Mouse (Mus musculus) gastrocnemius, postnatal 36 days (tissue): ENCODE data around the gene Cbx6. TPM values are rescaled to one million over a fixed set of nuclear protein-coding genes. Genes with fewer than 3 reads are reported as not detected.
A peak's percentile ranks its signal among the peaks of the same experiment; 100 is the strongest.

Experiments
- DNase-seq, 2 experiments: peaks; one replicate each; pipeline ENCODE4 v3.0.0; 2022
- intact Hi-C: fragments of 180-260 bp; cut with DNase I; formaldehyde crosslinking; loops from one replicate; pipeline ENCODE4 v1.15.1; 2025
- long read RNA-seq, 2 experiments: library from polyadenylated mRNA; stranded (forward); transcript quantifications; one replicate each; pipeline ENCODE4 v2.0.0; 2021
- total RNA-seq, 2 experiments: library from RNA; stranded (reverse); gene quantifications; 2 replicates each; pipeline ENCODE4 v1.2.3; 2021

Gene Cbx6
- total RNA-seq = 10 to 100 TPM; 10.4 to 12.7 TPM
- long read RNA-seq, experiment 1, full-length matches to known transcripts = 4 of 5 reads
- long read RNA-seq, experiment 1, partial matches to known transcripts = 0 of 5 reads
- long read RNA-seq, experiment 1, other reads (novel, unspliced or antisense) = 1 of 5 reads
- long read RNA-seq, experiment 2, full-length matches to known transcripts = 10 of 10 reads
- long read RNA-seq, experiment 2, partial matches to known transcripts = 0 of 10 reads
- long read RNA-seq, experiment 2, other reads (novel, unspliced or antisense) = 0 of 10 reads

DNA sequence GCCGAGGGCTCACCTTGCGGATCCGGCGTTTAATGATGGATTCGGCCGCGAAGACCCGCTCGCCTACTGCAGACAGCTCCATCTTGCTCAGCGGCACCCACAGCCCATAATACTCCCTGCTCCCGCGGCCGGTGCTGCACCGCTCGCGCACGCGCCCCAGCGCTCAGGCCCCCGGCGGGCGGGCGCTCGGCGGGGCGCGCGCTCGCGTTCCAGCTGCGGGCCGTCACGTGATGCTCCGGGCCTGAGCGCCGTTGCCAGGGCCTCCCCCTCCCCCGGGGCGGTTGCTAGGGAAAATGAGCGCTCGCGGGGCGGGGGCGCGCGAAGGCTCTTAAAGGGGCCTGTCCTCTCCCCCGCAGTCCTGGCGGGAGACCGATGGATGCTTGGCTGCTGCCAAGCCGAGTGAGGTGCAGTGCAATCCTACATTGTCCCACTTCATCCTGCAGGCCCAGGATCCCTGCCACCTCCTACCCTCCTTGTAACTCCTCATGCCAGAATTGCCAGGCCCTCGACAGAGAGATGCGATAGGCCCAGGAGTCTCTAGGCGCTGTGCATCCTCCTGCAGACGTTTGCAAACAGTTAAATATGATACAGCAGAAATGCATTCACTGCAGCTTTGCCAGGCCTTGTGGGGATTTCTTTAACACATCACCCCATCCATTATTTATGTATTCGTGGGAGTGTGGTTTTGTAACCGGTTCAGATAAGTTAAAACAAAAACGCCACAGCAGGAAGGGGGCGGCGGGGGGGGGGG lies at the start of gene Cbx6, which contains the start of gene Npcd:
TSS of gene Cbx6 (minus strand) at position 559 of the 751 bp plus-strand sequence.
TSS of gene Npcd (minus strand) at position 108 of the 751 bp plus-strand sequence.
- DNase-seq = peak; percentile 92 to 97
- intact Hi-C loops = loop anchor here (5.0 kb wide), 1 partner anchor 93 kb away; no protein-coding TSS in a partner anchor

DNA sequence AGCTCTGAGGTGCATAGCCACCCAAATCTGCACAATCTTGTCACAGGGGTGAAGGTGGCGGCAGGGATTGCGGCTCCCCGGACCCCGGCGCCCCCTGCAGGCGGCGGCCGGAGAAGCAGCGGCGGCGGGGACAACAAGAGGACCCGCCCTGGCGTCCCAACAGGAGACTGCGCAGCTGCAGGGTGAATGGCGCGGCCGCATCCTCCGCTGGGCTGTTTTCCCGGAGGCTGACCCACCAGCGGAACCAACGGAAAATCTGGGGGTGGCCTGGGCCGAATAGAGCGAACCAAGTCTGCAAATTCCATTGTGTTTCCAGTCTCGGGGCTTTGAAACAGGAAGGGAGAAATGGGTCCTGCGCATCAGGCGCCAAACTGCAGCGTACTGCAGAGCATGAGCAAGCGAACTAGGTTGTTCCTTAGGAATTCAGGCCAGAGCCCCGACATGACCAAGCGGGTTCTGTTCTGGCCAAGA lies 48.9 kb upstream of the Cbx6 start:
- intact Hi-C loops = loop anchor here (2.0 to 10.0 kb wide), 2 partner anchors 53 to 129 kb away; no protein-coding TSS in a partner anchor
- DNase-seq = peak; percentile 94 to 96

DNA sequence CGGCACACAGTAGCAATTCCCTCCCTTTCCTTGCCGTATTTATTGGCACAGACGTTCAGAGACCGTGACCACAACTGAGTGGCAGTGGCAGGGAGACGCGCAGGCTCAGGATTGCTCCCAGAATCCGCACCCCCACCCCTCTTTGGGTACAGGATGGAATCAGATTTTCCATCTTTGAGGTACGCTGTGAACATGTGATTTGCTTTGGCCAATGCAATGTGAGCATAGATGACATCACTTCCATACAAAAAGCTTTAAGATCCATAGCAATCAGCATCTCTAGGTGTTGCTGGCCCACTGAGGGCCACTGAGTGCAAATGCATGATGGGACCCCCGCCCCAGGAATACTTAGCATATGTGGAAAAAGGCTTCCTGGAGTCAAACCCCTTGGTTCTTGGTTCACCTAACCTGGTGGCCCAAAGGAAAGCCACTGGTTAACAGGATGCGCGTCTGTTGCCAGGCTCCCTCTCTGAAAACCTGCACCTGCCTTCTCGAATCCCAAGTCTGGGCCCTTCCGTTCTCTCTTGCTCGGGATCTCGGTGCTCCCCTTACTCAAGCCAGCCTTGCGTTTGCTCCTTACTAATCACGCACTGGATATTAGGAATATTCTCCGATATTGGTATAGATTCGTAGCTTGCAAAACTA lies 48.3 kb upstream of the Cbx6 start:
- no peak for DNase-seq
- intact Hi-C loops = loop anchor here (2.0 to 10.0 kb wide), 2 partner anchors 52 to 128 kb away; no protein-coding TSS in a partner anchor

DNA sequence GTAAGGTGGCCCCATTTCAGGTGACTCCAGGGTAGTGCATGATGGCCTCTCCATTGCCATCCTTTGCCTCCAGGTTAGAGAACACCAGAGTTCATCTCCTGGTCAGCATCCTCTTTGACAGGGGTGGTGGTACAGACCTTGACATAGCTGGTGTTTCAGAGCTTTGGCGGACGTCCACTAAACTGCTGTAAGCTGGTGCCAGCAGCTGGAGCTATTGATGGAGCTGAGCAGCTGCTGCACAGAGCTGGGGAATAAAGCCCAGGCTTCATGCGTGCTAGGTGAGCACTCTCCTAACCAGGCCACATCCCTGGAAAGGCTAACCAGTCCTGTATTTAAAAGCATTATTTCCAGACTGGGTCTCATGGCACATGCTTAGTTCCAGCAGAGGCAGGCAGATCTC lies 46.0 kb upstream of the Cbx6 start:
- DNase-seq = no peak
- intact Hi-C loops = loop anchor here (10.0 kb wide), 1 partner anchor 126 kb away; no protein-coding TSS in a partner anchor

DNA sequence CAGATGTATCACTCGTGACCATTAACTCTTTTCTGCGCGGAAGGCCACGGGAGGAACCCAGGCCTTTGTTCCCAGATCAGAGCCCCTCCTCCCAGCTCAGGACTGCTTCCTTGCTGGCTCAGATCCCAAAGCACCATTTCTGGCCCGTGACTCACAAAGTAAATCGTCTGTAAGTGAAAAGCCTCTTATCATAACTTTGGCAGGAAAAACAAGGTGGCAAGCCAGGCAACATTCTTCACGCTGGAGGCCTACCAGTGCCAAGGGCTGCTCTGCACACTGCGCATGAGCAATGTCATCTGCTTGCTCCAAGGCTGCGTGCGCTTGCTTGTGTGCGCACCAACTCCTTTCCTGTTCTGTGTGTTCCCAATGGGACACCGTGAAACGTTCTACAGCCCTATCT lies 44.8 kb upstream of the Cbx6 start:
- intact Hi-C loops = no loop called here
- peak; percentile 60 to 69 for DNase-seq

DNA sequence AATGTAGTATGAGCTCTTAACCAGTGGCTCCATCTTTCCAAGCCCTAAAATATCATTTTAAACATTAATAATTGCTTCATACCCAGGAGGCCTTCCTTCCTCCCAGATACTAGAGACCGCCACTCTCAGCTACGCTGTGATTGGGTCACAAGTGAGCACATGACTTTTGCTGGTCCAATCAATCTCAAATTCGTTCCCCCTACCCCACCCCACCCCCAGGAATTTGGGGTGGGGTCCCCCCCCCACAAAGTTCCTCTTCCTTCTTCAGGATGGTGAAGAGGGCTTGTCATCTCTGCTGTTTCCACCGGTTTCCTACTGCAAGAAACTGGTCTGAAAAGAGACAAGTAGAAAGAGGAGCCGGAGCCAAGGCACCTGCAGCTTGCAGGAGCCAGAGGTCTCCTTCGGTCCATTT lies 44.2 kb upstream of the Cbx6 start:
- DNase-seq = peak in 1 of 2 experiments; percentile 12
- intact Hi-C loops = no loop called here

DNA sequence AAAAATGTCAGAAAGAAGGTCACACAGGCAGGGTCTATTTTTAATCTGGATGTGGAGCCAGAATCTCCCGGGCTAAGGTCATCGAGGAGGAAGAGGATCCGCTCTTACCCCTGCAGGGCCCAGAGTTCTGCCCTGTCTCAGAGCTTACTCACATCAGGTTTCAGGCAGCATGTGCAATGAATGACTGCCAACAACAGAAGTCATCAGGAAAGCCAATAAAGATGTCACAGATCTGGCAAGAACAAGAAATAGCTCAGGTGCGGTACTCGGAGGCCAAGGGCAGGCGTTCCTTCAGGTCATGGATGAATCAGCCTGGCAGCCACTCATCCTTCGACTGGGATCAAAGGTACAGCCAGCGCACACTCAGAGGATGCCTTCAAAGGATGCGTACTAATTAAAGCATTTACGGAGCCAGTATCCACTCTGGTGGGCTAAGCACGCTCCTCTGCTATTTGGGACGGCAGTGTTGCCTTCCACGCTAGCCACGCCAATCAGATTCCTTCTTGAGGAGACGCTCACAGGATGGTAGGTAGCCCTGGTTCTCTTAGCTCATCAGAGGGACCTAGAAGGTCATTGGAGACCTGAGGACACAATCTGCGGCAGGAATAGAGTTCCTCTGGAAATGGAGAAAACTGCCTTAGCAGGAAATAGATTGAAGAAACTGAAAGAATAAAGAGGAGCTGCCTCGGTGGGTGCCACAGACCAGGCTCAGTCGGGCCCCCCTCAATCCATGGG lies 40.9 kb upstream of the Cbx6 start:
- intact Hi-C loops = no loop called here

DNA sequence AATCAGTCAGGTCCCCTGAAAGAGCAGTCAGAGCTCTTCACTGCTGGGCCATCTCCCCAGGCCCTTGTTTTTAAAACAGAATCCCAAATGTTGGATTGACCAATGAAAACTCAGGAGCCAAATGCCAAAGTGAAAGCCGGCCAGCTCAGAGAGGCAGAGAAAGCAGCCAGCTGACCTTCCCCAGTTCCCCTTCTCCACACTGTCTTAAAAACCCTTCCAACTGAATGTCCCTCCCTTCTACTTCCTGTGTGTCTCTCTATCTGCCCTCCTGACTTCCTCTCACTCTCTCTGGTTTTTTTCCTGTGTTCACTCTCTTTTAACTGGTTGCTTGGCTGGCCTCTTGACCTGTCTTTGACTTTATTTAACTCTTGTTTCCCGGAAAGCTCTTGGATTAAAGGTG lies 39.5 kb upstream of the Cbx6 start:
- DNase-seq = no peak
- intact Hi-C loops = no loop called here

More for the DNA sequence above, 40.9 kb upstream of the Cbx6 start:
- no peak for DNase-seq

DNA sequence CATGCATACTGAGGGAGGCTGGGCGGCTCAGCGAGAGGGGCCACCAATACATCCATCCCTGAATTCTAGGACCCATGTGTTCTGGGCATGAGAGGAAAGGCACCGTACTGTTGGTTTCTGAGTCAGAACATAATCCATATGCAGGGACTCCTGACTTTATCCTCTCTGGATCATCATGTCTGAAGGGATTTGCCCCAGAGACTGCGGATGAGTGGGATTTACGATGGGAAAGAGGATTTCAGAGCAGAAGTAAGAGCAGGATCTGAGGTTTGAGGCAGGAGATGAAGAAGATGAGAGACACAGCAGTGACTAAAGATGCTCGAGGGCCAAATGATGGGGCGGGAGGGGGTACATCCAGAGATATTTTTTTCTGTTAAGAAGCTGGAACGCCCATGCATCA lies 39.1 kb upstream of the Cbx6 start:
- no peak for DNase-seq
- intact Hi-C loops = no loop called here

DNA sequence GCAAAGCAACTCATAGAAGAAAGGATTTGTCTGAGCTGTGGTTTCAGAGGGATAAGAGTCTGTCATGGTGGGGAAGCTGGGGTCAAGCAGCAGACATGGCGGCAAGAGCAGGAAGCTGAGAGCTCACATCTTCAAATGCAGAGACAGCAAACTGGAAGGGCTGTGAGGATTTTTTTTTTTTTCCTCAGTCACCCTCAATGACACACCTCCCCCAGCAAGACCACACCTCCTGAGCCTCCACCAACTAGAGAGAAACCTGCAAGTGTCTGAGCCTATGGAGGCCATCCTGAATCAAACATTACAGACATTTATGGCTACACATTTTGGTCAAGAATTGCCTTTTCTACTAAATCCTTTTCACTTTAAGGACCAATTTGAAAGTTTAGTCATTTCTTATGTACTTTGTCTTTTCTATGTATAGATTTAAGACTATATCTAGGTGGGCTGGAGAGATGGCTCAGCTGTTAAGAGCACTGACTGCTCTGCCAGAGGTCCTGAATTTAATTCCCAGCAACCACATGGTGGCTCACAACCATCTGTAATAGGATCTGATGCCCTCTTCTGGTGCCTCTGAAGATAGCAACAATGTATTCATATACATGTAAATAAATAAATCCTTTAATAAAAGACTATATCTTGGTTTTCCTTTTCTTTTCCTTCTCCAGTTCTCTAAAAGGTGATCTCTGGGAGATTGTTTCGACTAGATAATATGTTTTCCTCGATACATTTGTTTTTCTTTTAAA lies 32.9 kb upstream of the Cbx6 start:
- DNase-seq = no peak
- intact Hi-C loops = no loop called here

DNA sequence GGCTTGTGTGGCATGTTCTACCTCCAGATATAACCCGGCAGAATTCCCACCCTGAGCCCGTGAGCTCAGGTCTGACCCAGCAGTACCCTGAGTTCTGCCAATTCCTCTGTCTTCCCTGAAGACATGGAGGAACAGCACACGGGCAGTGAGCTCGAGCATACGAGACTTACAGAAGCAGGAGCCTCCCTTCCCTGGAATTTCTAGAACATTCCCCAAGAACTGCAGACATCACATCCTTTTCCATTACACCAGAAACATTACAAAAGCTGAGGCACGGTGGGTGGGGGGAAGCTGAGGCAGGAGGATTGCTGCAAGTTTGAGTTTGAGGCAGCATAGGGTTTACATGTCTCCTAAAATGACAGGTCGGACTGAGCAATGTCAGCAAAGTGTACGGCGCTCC lies 25.3 kb upstream of the Cbx6 start:
- no peak for DNase-seq
- intact Hi-C loops = no loop called here

DNA sequence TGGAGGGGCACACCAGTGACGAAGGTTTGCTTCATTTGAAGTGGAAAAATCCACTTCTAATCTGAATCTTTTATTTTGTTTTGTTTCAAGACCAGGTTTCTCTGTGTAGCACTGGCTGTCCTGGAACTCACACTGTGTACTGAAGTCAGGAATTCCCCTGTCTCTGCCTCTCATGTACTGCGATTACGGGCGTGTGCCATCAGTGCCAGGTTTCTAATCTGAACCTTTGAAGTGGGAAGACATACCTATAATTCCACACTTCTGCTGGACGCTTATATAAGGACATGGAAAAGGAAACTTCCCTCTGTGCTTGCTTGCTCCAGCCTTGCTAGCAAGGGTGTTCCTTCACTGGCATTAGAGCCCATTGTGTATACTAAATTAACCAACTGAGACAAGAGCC lies 24.5 kb upstream of the Cbx6 start:
- intact Hi-C loops = no loop called here

DNA sequence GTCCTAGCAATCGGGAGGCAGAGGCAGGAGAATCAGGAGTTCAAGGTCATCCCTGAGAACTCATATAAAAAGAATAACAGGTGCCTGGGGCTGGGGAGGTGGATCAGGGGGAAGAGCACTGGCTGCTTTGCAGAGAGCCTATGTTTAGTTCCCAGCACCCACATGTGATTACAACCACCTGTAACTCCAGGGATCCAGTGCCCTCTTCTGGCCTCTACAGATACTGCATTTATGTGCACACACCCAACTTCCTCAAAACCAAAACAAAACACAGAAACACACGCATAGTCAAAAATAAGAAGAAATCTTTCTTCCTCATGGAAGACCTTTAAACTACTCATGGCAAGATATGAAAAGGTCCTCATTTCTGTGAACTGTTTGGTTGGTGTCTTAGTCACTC lies 15.7 kb upstream of the Cbx6 start:
- intact Hi-C loops = no loop called here
- no peak for DNase-seq

More for the DNA sequence above, 24.5 kb upstream of the Cbx6 start:
- DNase-seq = no peak

DNA sequence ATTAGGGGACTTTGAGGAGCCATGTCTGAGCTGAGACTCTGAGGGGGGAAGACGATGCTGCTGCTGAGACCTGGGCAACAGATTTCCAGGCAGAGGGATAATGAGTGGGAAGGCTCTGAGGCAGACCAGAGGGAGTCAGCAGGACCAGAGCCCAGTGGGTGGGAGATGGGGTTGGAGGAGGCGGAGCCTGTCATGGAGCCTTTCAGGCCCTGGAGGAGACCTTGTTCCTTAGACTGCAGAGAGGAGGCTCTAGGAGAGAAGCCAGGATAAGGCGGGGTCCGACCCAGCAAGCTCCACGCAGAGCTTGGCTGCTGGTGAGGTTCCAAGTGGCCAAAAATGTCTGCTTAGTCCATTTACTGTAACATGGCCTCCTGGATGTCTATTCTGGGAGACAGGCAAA lies 12.6 kb upstream of the Cbx6 start:
- intact Hi-C loops = no loop called here
- DNase-seq = peak; percentile 50 to 64

DNA sequence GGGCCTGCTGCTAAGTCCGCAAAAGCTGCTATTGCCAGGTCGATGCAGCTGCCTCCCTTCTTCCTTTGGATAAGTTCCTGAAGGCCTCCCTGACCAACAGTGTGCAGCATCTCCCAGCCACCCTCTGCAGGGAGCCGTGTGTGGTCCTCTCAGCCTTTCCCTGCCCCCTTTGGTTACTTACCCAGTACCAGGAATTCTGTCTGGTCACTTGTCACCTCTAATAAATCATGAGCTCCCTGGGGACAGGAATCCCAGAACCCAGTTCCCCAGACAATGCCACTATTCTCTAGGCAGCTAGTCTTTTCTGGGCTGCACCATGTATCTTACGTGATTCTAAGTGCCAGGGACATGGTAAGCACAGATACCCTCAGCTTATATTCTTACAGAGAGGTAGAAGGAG lies 11.5 kb upstream of the Cbx6 start:
- intact Hi-C loops = no loop called here
- no peak for DNase-seq

DNA sequence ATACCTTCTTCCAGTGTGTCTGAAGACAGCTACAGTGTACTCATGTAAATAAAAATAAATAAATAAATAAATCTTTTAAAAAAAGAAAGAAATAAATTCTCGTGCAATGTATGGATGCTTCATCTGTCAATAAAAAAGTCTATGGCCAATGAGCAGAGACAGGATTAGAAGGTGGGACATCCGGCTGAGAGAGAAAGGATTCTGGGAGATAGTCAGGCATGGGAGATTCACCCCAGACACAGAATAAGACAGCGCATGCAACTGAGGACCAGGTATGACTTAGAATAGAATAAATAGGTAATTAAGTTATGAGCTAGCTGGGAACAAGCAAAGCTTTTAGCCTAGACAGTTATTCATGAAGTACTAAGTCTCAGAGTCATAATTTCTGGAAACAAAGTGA lies 8.5 kb upstream of the Cbx6 start:
- no peak for DNase-seq
- intact Hi-C loops = no loop called here

DNA sequence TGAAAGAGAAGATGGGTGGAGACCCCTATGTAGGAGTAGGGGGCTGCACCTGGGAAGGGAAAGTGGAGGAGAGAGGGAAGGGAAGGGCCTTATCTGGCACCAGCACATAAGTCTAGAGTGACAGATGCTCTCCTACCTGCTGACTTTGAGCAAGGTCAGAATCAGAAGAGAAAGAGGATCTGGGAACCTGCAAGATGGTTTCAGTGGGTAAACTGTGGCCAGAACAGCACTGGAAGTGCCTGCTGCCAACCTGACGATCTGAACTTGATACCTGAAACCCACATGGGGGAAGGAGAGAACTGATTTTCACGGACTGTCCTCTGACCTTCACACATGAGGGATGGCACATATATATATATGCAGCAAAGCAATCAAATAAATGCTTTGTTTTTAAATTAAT lies 5.8 kb upstream of the Cbx6 start:
- no peak for DNase-seq
- intact Hi-C loops = no loop called here

DNA sequence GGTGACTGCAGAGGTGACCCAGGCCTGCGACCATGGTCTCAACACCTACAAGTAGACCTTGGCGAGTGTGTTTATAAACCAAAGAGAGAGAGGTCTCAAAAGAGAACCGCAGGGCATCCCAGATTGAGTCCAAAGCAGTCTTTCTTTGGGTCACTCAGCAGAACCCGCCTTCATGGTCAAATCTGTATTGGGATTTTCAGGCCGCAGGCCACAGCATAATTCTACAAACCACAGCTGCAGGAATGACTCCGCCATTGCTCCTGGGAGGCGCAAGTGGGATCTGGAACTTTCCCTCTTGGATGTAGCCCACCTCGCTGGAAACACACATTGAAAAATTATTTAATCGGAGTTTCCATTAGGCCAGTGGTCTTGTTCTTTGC lies 383 bp upstream of the Cbx6 start:
- no peak for DNase-seq
- intact Hi-C loops = loop anchor here (5.0 kb wide), 1 partner anchor 92 kb away; no protein-coding TSS in a partner anchor

DNA sequence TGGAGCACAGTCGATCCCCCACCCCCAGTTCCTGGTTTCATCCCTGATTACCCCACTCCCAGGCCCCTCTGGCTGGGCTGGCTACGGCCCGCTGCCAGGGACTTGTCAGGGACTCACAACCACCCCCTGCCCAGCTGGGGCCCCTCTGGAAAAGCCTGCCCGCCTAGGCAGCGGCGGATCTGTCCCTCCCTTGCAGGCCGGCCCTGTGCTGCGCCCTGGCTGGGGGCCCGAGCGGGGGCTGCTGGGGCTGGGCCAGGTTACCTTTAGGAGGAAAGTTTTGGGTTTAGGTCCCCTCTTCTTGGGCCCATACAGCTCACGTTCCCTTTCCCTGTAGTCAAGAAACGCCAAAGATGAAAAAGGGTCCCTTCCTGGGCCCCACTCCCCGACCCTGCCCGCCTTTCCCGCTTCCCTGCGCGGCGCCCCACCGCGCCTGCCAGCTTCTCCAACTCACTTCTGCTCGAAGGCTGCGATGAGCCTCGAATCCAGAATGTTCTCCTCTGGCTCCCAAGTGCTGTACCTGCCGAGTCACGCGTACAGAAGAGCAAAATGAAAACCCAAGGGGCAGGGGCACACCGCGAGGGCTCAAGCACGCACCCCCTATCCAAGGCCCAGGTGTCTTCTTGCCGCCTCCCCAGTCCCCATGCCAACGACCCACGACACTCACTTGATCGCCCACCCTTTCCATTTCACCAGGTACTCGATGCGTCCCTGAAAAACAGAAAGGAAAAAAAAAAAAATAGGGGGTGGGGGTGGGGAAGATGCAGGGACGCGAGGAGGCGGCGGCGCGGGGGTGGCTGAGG lies 1.0 kb downstream of the Cbx6 start:
- intact Hi-C loops = loop anchor here (5.0 kb wide), 1 partner anchor 94 kb away; no protein-coding TSS in a partner anchor
- DNase-seq = peak; percentile 22 to 28
